Mouse (Mus musculus) heart, postnatal 14 days (tissue): ENCODE measurements around the gene Cldn3. TPM values are rescaled to one million over a fixed set of nuclear protein-coding genes. Genes with fewer than 3 reads are reported as not detected.
A peak's percentile ranks its signal among the peaks of the same experiment; 100 is the strongest.

Source experiments
- DNase-seq, 2 experiments: peaks; one replicate each; pipeline ENCODE4 v3.0.0; 2021 to 2022
- intact Hi-C: fragments of 180-260 bp; cut with DNase I; formaldehyde crosslinking; loops from one replicate; pipeline ENCODE4 v1.15.1; 2025
- total RNA-seq, 2 experiments: library from RNA; stranded (reverse); gene quantifications; 2 replicates each; pipeline ENCODE4 v1.2.3; 2021

Cldn3 gene
- total RNA-seq, 2 experiments from 2014 or later: 0.22 to 1.4 TPM

DNA sequence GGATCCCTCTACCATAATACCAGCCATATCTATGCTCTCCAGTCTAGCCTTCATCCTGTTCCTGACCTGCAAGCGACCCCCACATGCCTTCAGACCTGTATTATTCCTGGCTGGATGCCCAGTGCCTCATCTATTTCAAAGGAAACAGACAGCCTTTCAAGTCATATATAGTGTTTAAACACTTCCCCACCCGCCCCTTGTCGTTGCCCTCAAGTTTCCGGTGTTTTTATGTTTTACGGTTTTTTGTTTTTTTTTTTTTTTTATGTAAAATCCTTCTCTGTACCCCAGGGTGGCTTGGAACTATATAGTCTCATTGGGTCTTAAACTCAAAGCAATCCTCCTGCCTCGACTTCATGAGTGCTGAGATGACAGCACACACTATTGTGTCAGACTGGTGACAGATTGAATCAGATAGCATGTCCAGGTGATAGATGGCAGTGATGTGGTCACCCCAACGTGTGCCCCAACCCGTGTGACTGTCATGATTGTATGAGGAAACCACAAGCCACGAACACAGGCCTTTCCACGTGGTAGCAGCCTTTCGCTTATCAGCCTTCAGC is 38.7 kb downstream of the Cldn3 start:
- intact Hi-C loops: no loop called here
- DNase-seq: no peak

GRCm38 (mm10) chr5:135025899-135026298 is 39.9 kb downstream of the Cldn3 start:
- intact Hi-C loops: no loop called here
- DNase-seq: no peak

- peak; percentile 67 to 69 for DNase-seq
- intact Hi-C loops: no loop called here
These were observed 43.2 kb downstream of the Cldn3 start for GRCm38 (mm10) chr5:135029007-135029854.

- intact Hi-C loops: no loop called here
- no peak for DNase-seq
These were observed 46.6 kb downstream of the Cldn3 start for GRCm38 (mm10) chr5:135032581-135032980.

- no peak for DNase-seq
- intact Hi-C loops: no loop called here
These were observed 48.6 kb downstream of the Cldn3 start for GRCm38 (mm10) chr5:135034593-135034992.

- DNase-seq: no peak
- intact Hi-C loops: no loop called here
These were observed 49.8 kb downstream of the Cldn3 start for GRCm38 (mm10) chr5:135035608-135036359.

Other genes with a start within 250 kb of the Cldn3 start
- gene Eln, start 238.9 kb upstream of the Cldn3 start, total RNA-seq: 100 to 1,000 TPM; 409 to 606 TPM
- gene Tmem270, start 79.5 kb upstream of the Cldn3 start, total RNA-seq: not detected
- not detected for gene Cldn13, start 70.7 kb upstream of the Cldn3 start, total RNA-seq
- gene Mettl27, start 53.8 kb upstream of the Cldn3 start, total RNA-seq: 1 to 10 TPM; 5.7 to 5.9 TPM
- under 1 TPM; 0.14 to 0.59 TPM for gene Cldn4, start 39.3 kb upstream of the Cldn3 start, total RNA-seq
- gene Abhd11, start 22.9 kb downstream of the Cldn3 start, total RNA-seq: 10 to 100 TPM; 61.4 to 65.0 TPM
- gene Stx1a, start 37.3 kb downstream of the Cldn3 start, total RNA-seq: 1 to 10 TPM; 2.6 to 4.3 TPM
- gene Dnajc30, start 78.0 kb downstream of the Cldn3 start, total RNA-seq: 10 to 100 TPM; 25.9 to 26.2 TPM
- gene Bud23, start 78.7 kb downstream of the Cldn3 start, total RNA-seq: 10 to 100 TPM; 24.9 to 26.8 TPM
- 1 to 10 TPM in 1 of 2 experiments, under 1 TPM in 1; 0.98 to 1.2 TPM for gene Vps37d, start 92.1 kb downstream of the Cldn3 start, total RNA-seq
- gene Mlxipl, start 103.7 kb downstream of the Cldn3 start, total RNA-seq: 10 to 100 TPM; 16.5 to 28.8 TPM
- gene Tbl2, start 163.4 kb downstream of the Cldn3 start, total RNA-seq: 10 to 100 TPM; 12.3 to 13.5 TPM
- gene Bcl7b, start 182.1 kb downstream of the Cldn3 start, total RNA-seq: 10 to 100 TPM; 30.0 to 33.1 TPM
- gene Baz1b, start 201.1 kb downstream of the Cldn3 start, total RNA-seq: 10 to 100 TPM; 43.1 to 44.9 TPM